Mouse (Mus musculus): ENCODE measurements around the gene Ccl20.

GRCm38 (mm10) chr1:83099160-83099559 lies 17.4 kb upstream of the Ccl20 start:
- TF ChIP-seq CTCF (IDR thresholded peaks at IDR 0.05; ENCODE audit: low read depth, low read length) (no peak), POLR2A (IDR thresholded peaks at IDR 0.05; ENCODE audit: borderline replicate concordance, low read depth, low read length) (no peak)

All from bone marrow macrophage, adult 2 months (primary cell).